Mouse (Mus musculus): ENCODE results near the gene Gm5622. TPM values are rescaled to one million over a fixed set of nuclear protein-coding genes. Genes with fewer than 3 reads are reported as not detected.

Gene Gm5622
- not detected for polyA plus RNA-seq (2014; fragmentation: Illumina TruSeq; extraction: RNeasy Lipid Tissue Mini Kit (QIAGEN cat#74804); ENCODE audit: low replicate concordance)

DNA sequence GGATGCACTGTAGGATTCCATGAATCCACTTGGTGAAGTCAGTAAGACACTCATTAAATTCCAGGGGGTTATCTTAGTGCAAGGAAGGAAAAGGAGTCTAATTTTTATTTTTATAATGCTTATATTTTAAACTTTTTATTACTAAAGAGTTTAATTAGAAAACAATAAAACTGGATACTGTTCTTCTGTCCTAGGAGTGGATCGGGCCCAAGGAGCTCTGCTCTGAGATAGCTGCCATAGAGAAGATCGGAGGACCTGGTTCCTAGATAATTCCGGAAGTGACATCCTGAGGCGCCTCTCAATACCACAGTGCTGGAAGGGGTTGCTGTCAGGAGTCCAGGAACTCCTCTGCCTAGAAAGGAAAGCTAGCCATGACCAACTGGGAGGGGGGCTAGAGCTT is at the start of gene Gm5622:
Gene Gm5622, plus strand, starts transcription at position 301 of the 400 bp plus-strand sequence.

DNA sequence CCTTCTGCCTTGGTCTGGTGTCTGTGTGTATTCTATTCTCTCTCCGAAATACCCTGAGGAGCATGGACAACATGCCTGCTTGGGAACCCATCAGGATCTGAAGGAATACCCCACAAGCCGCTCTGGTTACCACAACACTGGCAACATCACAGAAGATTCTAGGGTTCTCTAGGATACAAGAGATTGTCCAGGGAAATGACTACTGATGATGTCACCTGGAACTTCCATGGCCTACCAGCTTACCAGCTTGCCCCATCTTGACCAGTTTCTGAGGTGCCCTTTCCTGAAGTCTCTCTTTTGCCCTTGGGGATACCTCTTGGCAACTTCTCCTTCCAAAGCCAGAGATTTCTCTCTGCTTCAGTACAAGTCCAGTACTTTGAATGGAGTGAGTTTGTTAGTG is 21.4 kb downstream of the Gm5622 start, which contains the start of gene Gm17175:
Gene Gm17175, minus strand, starts transcription at position 101 of the 400 bp plus-strand sequence.

DNA sequence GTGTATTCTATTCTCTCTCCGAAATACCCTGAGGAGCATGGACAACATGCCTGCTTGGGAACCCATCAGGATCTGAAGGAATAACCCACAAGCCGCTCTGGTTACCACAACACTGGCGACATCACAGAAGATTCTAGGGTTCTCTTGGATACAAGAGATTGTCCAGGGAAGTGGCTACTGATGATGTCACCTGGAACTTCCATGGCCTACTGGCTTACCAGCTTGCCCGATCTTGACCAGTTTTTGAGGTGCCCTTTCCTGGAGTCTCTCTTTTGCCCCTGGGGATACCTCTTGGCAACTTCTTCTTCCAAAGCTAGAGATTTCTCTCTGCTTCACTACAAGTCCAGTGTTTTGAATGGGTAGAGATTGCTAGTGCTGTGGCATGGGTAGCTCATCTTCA is 39.4 kb downstream of the Gm5622 start, which contains the start of gene Gm17174:
Gene Gm17174, minus strand, starts transcription at position 101 of the 400 bp plus-strand sequence.

DNA sequence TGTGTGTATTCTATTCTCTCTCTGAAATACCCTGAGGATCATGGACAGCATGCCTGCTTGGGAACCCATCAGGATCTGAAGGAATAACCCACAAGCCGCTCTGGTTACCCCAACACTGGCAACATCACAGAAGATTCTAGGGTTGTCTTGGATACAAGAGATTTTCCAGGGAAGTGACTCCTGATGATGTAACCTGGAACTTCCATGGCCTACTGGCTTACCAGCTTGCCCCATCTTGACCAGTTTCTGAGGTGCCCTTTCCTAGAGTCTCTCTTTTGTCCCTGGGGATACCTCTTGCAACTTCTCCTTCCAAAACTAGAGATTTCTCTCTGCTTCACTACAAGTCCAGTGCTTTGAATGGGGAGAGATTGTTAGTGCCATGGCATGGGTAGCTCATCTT is 58.6 kb downstream of the Gm5622 start, which contains the start of gene Gm17078:
Gene Gm17078, minus strand, starts transcription at position 101 of the 400 bp plus-strand sequence.

DNA sequence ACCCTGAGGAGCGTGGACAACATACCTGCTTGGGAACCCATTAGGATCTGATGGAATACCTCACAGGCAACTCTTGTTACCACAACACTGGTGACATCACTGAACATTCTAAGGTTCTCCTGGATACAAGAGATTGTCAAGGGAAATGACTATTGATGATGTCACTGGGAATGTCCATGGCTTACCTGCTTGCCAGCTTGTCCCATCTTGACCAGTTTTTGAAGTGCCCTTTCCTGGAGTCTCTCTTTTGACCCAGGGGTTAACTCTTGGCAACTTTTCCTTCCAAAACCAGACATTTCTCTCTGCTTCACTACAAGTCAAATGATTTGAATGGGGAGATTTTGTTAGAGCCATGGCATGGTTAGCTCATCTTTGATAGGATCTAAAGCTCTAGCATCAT is 83.0 kb downstream of the Gm5622 start, which contains the start of gene Gm4181:
Gene Gm4181, minus strand, starts transcription at position 101 of the 400 bp plus-strand sequence.

DNA sequence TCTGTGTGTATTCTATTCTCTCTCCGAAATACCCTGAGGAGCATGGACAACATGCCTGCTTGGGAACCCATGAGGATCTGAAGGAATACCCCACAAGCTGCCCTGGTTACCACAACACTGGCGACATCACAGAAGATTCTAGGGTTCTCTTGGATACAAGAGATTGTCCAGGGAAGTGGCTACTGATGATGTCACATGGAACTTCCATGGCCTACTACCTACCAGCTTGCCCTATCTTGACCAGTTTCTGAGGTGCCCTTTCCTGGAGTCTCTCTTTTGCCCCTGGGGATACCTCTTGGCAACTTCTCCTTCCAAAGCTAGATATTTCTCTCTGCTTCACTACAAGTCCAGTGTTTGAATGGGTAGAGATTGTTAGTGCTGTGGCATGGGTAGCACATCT is 142.8 kb downstream of the Gm5622 start, which contains the start of gene Gm17079:
Gene Gm17079, minus strand, starts transcription at position 101 of the 400 bp plus-strand sequence.

Other genes with a start within 250 kb of the Gm5622 start
- gene Gm7247, start 191.0 kb upstream of the Gm5622 start, polyA plus RNA-seq (2014; fragmentation: Illumina TruSeq; extraction: RNeasy Lipid Tissue Mini Kit (QIAGEN cat#74804); ENCODE audit: low replicate concordance) = not detected
- not detected for gene Vmn2r88, start 142.0 kb upstream of the Gm5622 start, polyA plus RNA-seq (2014; fragmentation: Illumina TruSeq; extraction: RNeasy Lipid Tissue Mini Kit (QIAGEN cat#74804); ENCODE audit: low replicate concordance)
- gene Vmn2r89, start 100.9 kb upstream of the Gm5622 start, polyA plus RNA-seq (2014; fragmentation: Illumina TruSeq; extraction: RNeasy Lipid Tissue Mini Kit (QIAGEN cat#74804); ENCODE audit: low replicate concordance) = not detected
- gene Gm17175, start 21.3 kb downstream of the Gm5622 start, polyA plus RNA-seq (2014; fragmentation: Illumina TruSeq; extraction: RNeasy Lipid Tissue Mini Kit (QIAGEN cat#74804); ENCODE audit: low replicate concordance) = not detected
- not detected for gene Gm17174, start 39.3 kb downstream of the Gm5622 start, polyA plus RNA-seq (2014; fragmentation: Illumina TruSeq; extraction: RNeasy Lipid Tissue Mini Kit (QIAGEN cat#74804); ENCODE audit: low replicate concordance)
- not detected for gene Gm17078, start 58.5 kb downstream of the Gm5622 start, polyA plus RNA-seq (2014; fragmentation: Illumina TruSeq; extraction: RNeasy Lipid Tissue Mini Kit (QIAGEN cat#74804); ENCODE audit: low replicate concordance)
- gene Gm4181, start 82.9 kb downstream of the Gm5622 start, polyA plus RNA-seq (2014; fragmentation: Illumina TruSeq; extraction: RNeasy Lipid Tissue Mini Kit (QIAGEN cat#74804); ENCODE audit: low replicate concordance) = not detected
- not detected for gene Gm17079, start 142.7 kb downstream of the Gm5622 start, polyA plus RNA-seq (2014; fragmentation: Illumina TruSeq; extraction: RNeasy Lipid Tissue Mini Kit (QIAGEN cat#74804); ENCODE audit: low replicate concordance)
- not detected for gene Gm5800, start 164.4 kb downstream of the Gm5622 start, polyA plus RNA-seq (2014; fragmentation: Illumina TruSeq; extraction: RNeasy Lipid Tissue Mini Kit (QIAGEN cat#74804); ENCODE audit: low replicate concordance)
- 125 TPM for gene Ang4, start 220.8 kb downstream of the Gm5622 start, polyA plus RNA-seq (2014; fragmentation: Illumina TruSeq; extraction: RNeasy Lipid Tissue Mini Kit (QIAGEN cat#74804); ENCODE audit: low replicate concordance)
- not detected for gene AY358078, start 247.3 kb downstream of the Gm5622 start, polyA plus RNA-seq (2014; fragmentation: Illumina TruSeq; extraction: RNeasy Lipid Tissue Mini Kit (QIAGEN cat#74804); ENCODE audit: low replicate concordance)

Data from small intestine, adult 10 weeks (tissue).